Mouse (Mus musculus): ENCODE results near the gene Vps45. TPM values are rescaled to one million over a fixed set of nuclear protein-coding genes. Genes with fewer than 3 reads are reported as not detected.
A peak's percentile ranks its signal among the peaks of the same experiment; 100 is the strongest.
"Not testable (repeated sequence)": the region's sequence is repeated elsewhere in the genome, so short reads cannot be mapped to it uniquely, and the experiment has no call there.

Gene Vps45
- polyA plus RNA-seq, 1 experiment from 2014 or later, result 54.8 TPM

DNA sequence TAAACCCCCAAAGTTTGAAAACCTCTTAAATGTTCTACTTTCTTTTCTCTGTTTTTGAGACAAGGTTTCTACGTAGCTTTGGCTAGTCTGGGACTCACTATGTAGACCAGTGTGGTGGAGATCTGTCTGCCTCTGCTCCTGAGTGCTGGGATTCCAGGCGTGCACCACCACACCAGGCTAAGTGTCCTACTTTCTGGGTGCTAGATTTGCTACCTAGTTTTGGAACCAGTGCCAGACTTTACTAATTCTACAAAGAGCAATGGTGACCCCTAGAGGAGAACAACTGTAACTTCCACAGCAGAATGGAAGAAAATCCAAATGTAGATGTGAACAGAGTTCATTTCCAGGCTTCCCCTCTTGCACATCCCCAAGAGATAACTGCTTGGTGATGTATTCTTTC lies 6.4 kb downstream of the Vps45 start:
- H3K27me3 ChIP-seq (replicated peaks; ENCODE audit: control insufficient read depth, insufficient read depth, low read length), result no peaks in the 10 kb centered on the region
- WGBS, result 48% methylated on average over 2 of the region's 2 CpGs
- H3K4me1 ChIP-seq (ENCODE audit: control insufficient read depth, insufficient read depth, low read length), result peaks cover 2% of the 10 kb centered on the region; the same call in 1 of the 2 replicates
- H3K4me2 ChIP-seq (ENCODE audit: low read length), result no peak overlapping the region
- no peak overlapping the region for H3K4me3 ChIP-seq (ENCODE audit: low read depth, low read length)
- H3K9me3 ChIP-seq (replicated peaks; ENCODE audit: control insufficient read depth, low read length), result no peaks in the 10 kb centered on the region
- H3K36me3 ChIP-seq (ENCODE audit: control insufficient read depth, insufficient read depth, low read length), result peaks cover 21% of the 10 kb centered on the region
- H3K9ac ChIP-seq (ENCODE audit: low read length), result no peak overlapping the region
- ATAC-seq (no peak), DNase-seq (ENCODE audit: low spot score) (peak; percentile 85)
- no peak overlapping the region for H3K27ac ChIP-seq (ENCODE audit: low read depth, low read length)

DNA sequence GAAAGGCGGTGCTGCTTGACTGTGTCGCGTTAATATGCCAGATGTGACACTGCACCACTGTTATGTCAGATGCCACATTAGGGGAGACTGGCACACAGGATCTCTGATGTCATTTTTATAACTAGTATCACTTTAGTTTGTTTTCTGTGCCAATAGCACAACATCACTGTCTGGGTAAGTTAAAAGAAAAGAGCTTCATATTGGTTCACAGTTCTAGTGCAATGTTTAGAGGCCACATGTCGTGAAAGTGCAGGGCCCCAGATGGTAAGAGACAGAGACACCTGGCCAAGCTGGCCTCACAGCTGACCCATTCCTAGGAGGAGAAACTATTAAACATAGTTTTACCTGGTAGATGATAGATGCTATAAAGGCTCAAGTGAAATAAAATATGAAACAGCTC lies 7.1 kb downstream of the Vps45 start:
- DNase-seq (ENCODE audit: low spot score) (no peak), ATAC-seq (no peak)
- H3K4me3 ChIP-seq (ENCODE audit: low read depth, low read length), result no peak overlapping the region
- H3K9ac ChIP-seq (ENCODE audit: low read length), result no peak overlapping the region
- no peak overlapping the region for H3K4me2 ChIP-seq (ENCODE audit: low read length)
- 0 out of 2 replicates have a peak, but pooled peaks cover 2% of the 10 kb centered on the region for H3K4me1 ChIP-seq (ENCODE audit: control insufficient read depth, insufficient read depth, low read length)
- H3K36me3 ChIP-seq (ENCODE audit: control insufficient read depth, insufficient read depth, low read length), result peaks cover 26% of the 10 kb centered on the region
- H3K27me3 ChIP-seq (replicated peaks; ENCODE audit: control insufficient read depth, insufficient read depth, low read length), result no peaks in the 10 kb centered on the region
- no peak overlapping the region for H3K27ac ChIP-seq (ENCODE audit: low read depth, low read length)
- WGBS, result 70% methylated on average over 4 of the region's 4 CpGs
- H3K9me3 ChIP-seq (replicated peaks; ENCODE audit: control insufficient read depth, low read length), result no peaks in the 10 kb centered on the region

DNA sequence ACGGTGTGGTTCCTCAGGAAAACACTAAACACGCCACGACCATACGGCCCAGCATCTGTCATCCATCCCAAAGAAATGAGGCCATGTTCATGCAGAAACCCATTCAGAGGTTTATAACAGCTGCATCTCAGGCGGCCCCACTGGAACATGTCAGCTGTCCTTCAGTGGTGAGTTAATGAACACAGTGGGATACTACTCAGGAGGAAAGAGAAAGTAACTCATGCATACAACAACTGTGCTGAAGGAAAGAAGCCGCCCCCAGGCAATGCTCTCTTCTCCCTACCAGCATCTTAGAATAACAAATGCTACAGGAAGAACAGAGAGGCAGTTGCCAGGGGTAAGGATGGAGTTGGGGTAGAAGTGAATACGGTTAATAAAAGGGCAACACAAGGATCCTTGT lies 7.5 kb downstream of the Vps45 start:
- no peaks in the 10 kb centered on the region for H3K4me1 ChIP-seq (ENCODE audit: control insufficient read depth, insufficient read depth, low read length)
- H3K9me3 ChIP-seq (replicated peaks; ENCODE audit: control insufficient read depth, low read length), result no peaks in the 10 kb centered on the region
- DNase-seq (ENCODE audit: low spot score), result no peak
- H3K4me3 ChIP-seq (ENCODE audit: low read depth, low read length), result no peak overlapping the region
- H3K9ac ChIP-seq (ENCODE audit: low read length), result no peak overlapping the region
- 63% methylated on average over 7 of the region's 7 CpGs for WGBS
- H3K27me3 ChIP-seq (replicated peaks; ENCODE audit: control insufficient read depth, insufficient read depth, low read length), result no peaks in the 10 kb centered on the region
- H3K4me2 ChIP-seq (ENCODE audit: low read length), result no peak overlapping the region
- ATAC-seq, result no peak
- H3K36me3 ChIP-seq (ENCODE audit: control insufficient read depth, insufficient read depth, low read length), result peaks cover 30% of the 10 kb centered on the region
- H3K27ac ChIP-seq (ENCODE audit: low read depth, low read length), result no peak overlapping the region

DNA sequence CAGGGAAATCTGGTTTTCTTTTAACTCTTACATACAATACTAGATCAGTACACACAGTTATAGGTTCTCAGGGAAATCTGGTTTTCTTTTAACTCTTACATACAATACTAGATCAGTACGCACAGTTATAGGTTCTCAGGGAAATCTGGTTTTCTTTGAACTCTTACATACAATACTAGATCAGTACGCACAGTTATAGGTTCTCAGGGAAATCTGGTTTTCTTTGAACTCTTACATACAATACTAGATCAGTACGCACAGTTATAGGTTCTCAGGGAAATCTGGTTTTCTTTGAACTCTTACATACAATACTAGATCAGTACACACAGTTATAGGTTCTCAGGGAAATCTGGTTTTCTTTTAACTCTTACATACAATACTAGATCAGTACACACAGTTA lies 13.7 kb downstream of the Vps45 start:
- DNase-seq (ENCODE audit: low spot score); H3K9me3 ChIP-seq (replicated peaks; ENCODE audit: control insufficient read depth, low read length); H3K4me1 ChIP-seq (ENCODE audit: control insufficient read depth, insufficient read depth, low read length); H3K4me3 ChIP-seq (ENCODE audit: low read depth, low read length); H3K9ac ChIP-seq (ENCODE audit: low read length); H3K27ac ChIP-seq (ENCODE audit: low read depth, low read length); ATAC-seq; H3K4me2 ChIP-seq (ENCODE audit: low read length); H3K27me3 ChIP-seq (replicated peaks; ENCODE audit: control insufficient read depth, insufficient read depth, low read length): not testable (repeated sequence)
- H3K36me3 ChIP-seq (ENCODE audit: control insufficient read depth, insufficient read depth, low read length), result peaks cover 23% of the 10 kb centered on the region
- WGBS, result 98% methylated on average over 3 of the region's 3 CpGs

DNA sequence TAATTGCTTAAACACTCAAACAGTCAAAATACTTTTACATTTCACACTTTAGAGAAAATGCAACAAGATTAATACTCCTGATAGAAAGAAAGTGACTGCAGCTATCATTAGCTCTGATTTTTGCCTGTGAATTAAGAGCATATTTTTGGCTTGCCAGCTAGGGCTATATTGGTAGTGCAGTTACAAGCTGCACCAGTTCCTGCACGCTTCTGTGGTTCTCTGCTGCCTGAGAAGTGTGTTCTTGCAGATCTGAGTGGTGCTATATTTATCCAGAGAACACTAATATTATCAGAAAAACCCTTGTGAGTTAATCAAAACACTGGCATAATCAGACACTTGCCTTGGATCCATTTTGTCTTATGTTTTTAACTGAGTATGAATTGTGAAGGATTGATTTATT lies 15.2 kb downstream of the Vps45 start:
- Histone ChIP-seq H3K36me3 (ENCODE audit: control insufficient read depth, insufficient read depth, low read length) (peaks cover 20% of the 10 kb centered on the region), H3K27ac (ENCODE audit: low read depth, low read length) (no peak overlapping the region), H3K27me3 (replicated peaks; ENCODE audit: control insufficient read depth, insufficient read depth, low read length) (no peaks in the 10 kb centered on the region), H3K4me2 (ENCODE audit: low read length) (no peak overlapping the region), H3K9ac (ENCODE audit: low read length) (no peak overlapping the region), H3K4me1 (ENCODE audit: control insufficient read depth, insufficient read depth, low read length) (no peaks in the 10 kb centered on the region), H3K4me3 (ENCODE audit: low read depth, low read length) (no peak overlapping the region), H3K9me3 (replicated peaks; ENCODE audit: control insufficient read depth, low read length) (no peaks in the 10 kb centered on the region)
- no peak for ATAC-seq
- DNase-seq (ENCODE audit: low spot score), result no peak
- 86% methylated on average over 1 of the region's 1 CpGs for WGBS

DNA sequence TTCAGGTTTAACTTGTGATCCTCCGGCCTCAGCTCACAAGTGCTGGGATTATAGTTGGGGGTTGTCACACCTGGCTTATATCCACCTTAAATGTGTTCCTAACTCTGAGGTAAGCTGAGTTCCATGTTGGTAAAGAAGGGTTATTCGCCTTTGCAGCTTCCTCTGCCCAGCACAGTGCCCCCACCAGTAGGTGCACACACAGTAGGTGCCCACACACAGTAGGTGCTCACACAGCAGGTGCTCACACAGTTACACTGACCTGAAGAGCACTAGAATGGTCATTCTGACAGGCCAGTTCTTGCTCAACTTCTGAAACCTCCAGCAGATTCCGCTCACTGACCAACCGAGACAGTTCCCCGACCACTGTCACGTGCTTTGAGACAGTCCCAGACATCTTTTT lies 17.2 kb downstream of the Vps45 start:
- Histone ChIP-seq H3K9me3 (replicated peaks; ENCODE audit: control insufficient read depth, low read length) (no peaks in the 10 kb centered on the region), H3K27ac (ENCODE audit: low read depth, low read length) (no peak overlapping the region), H3K9ac (ENCODE audit: low read length) (no peak overlapping the region), H3K36me3 (ENCODE audit: control insufficient read depth, insufficient read depth, low read length) (peaks cover 11% of the 10 kb centered on the region), H3K4me2 (ENCODE audit: low read length) (no peak overlapping the region), H3K4me3 (ENCODE audit: low read depth, low read length) (no peak overlapping the region), H3K27me3 (replicated peaks; ENCODE audit: control insufficient read depth, insufficient read depth, low read length) (no peaks in the 10 kb centered on the region), H3K4me1 (ENCODE audit: control insufficient read depth, insufficient read depth, low read length) (no peaks in the 10 kb centered on the region)
- DNase-seq (ENCODE audit: low spot score) (no peak), ATAC-seq (no peak)
- WGBS, result 96% methylated on average over 6 of the region's 6 CpGs

DNA sequence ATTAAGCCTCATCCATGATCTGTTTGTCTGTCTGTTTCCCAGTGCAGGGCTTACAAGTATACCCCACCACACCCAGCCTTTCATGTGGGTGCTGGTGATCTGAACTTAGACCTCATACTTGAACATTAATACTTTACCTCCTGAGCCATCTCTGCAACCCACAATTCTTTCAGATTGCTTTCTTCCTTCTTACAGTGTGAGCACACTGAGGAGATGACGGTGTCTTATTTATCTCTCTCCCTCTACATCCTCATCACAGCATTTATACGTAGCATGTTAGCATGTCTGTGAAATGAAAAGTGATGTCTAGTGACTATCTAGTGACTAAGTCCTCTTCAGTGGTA lies 17.6 kb downstream of the Vps45 start:
- no peak overlapping the region for H3K27ac ChIP-seq (ENCODE audit: low read depth, low read length)
- no peak overlapping the region for H3K9ac ChIP-seq (ENCODE audit: low read length)
- no peaks in the 10 kb centered on the region for H3K4me1 ChIP-seq (ENCODE audit: control insufficient read depth, insufficient read depth, low read length)
- no peak overlapping the region for H3K4me2 ChIP-seq (ENCODE audit: low read length)
- H3K36me3 ChIP-seq (ENCODE audit: control insufficient read depth, insufficient read depth, low read length), result peaks cover 7% of the 10 kb centered on the region
- ATAC-seq (no peak), DNase-seq (ENCODE audit: low spot score) (no peak)
- WGBS, result 96% methylated on average over 2 of the region's 2 CpGs
- H3K4me3 ChIP-seq (ENCODE audit: low read depth, low read length), result no peak overlapping the region
- no peaks in the 10 kb centered on the region for H3K27me3 ChIP-seq (replicated peaks; ENCODE audit: control insufficient read depth, insufficient read depth, low read length)
- H3K9me3 ChIP-seq (replicated peaks; ENCODE audit: control insufficient read depth, low read length), result no peaks in the 10 kb centered on the region

DNA sequence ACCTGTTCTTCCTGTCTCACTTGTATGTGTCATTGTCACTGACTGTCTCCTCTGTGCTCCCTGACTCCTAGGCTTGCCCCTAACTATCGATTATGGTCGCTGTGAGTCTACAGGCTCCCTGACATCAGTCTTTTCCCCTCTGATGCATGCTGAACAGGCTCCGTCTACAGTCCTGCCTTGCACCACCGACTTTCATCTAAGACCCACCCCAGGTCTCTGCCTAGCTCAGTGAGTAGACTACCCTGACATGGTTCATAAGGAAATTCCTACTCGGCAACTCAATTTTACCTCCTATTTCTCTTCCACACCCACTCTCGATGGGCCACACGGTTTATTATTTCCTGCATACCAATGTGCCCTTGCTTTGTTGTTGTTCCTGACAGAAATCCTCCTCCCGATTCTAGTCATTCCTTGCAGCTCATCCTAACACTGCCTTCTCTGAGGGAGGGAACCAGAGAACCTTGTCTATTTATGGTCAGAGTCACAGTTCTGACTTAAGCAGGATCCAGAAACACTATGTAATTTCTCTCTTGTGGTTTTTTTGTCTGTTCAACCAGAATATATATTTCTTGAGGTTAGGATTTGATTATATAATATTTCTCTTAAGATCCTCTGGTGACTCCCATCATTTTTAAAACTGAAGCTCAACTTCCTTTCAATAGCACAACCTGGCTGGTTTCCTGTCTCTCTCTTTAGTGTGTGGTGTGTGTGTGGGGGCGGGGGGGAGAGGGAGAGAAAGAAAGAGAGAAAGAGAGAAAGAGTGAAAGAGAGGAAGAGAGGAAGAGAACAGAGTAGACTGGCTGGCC lies 18.2 kb downstream of the Vps45 start:
- Histone ChIP-seq H3K9me3 (replicated peaks; ENCODE audit: control insufficient read depth, low read length) (no peaks in the 10 kb centered on the region), H3K27me3 (replicated peaks; ENCODE audit: control insufficient read depth, insufficient read depth, low read length) (no peaks in the 10 kb centered on the region), H3K4me2 (ENCODE audit: low read length) (no peak overlapping the region), H3K27ac (ENCODE audit: low read depth, low read length) (no peak overlapping the region), H3K4me3 (ENCODE audit: low read depth, low read length) (no peak overlapping the region), H3K4me1 (ENCODE audit: control insufficient read depth, insufficient read depth, low read length) (no peaks in the 10 kb centered on the region), H3K9ac (ENCODE audit: low read length) (no peak overlapping the region), H3K36me3 (ENCODE audit: control insufficient read depth, insufficient read depth, low read length) (peaks cover 1% of the 10 kb centered on the region)
- DNase-seq (ENCODE audit: low spot score) (no peak), ATAC-seq (no peak)
- 84% methylated on average over 9 of the region's 9 CpGs for WGBS

DNA sequence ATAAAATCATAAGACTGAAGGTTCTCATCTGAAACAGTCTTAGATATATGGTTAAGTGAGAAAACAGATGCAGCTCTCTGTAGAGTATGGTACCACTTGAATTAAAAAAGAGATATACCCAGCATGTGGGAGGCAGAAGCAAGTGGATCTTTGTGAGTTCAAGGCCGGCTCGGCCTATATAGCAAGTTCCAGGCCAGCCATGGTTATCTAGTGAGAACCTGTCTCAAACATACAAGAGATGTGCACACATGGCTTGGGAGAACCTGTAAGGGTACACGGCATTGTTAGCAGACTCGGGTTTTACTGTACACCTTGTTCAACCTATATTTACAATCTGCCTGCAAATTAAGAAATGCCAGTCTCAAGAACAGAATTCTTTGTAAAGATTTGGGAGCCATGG lies 19.4 kb downstream of the Vps45 start:
- Histone ChIP-seq H3K4me1 (ENCODE audit: control insufficient read depth, insufficient read depth, low read length) (no peaks in the 10 kb centered on the region), H3K36me3 (ENCODE audit: control insufficient read depth, insufficient read depth, low read length) (peaks cover 5% of the 10 kb centered on the region; the same call in 1 of the 2 replicates), H3K4me3 (ENCODE audit: low read depth, low read length) (no peak overlapping the region), H3K9ac (ENCODE audit: low read length) (no peak overlapping the region), H3K4me2 (ENCODE audit: low read length) (no peak overlapping the region), H3K9me3 (replicated peaks; ENCODE audit: control insufficient read depth, low read length) (no peaks in the 10 kb centered on the region), H3K27me3 (replicated peaks; ENCODE audit: control insufficient read depth, insufficient read depth, low read length) (no peaks in the 10 kb centered on the region), H3K27ac (ENCODE audit: low read depth, low read length) (no peak overlapping the region)
- DNase-seq (ENCODE audit: low spot score) (no peak), ATAC-seq (no peak)
- 92% methylated on average over 4 of the region's 4 CpGs for WGBS

Data from forebrain, embryonic 14.5 days (tissue).